Mouse (Mus musculus) common myeloid progenitor, adult 5-6 weeks (primary cell): Measurements from ENCODE around the gene Cldn11. TPM values are rescaled to one million over a fixed set of nuclear protein-coding genes. Genes with fewer than 3 reads are reported as not detected.
"Not testable (repeated sequence)": the region's sequence is repeated elsewhere in the genome, so short reads cannot be mapped to it uniquely, and the experiment has no call there.

ENCODE experiments used
- ATAC-seq: replicated peaks from 2 replicates; pipeline ENCODE4 v1.8.0; 2016; ENCODE audit warnings: low read depth, mild to moderate bottlenecking, moderate TSS enrichment, inconsistent platforms; ENCODE audit not compliant: poor library complexity, severe bottlenecking
- total RNA-seq: library from RNA; stranded (forward); fragments of 200-1000, 187-1606 nt; gene quantifications from 2 replicates; pipeline ENCODE4 v1.2.3, GENCODE M21; 2017

Gene Cldn11
- not detected in 2 replicates for total RNA-seq

DNA sequence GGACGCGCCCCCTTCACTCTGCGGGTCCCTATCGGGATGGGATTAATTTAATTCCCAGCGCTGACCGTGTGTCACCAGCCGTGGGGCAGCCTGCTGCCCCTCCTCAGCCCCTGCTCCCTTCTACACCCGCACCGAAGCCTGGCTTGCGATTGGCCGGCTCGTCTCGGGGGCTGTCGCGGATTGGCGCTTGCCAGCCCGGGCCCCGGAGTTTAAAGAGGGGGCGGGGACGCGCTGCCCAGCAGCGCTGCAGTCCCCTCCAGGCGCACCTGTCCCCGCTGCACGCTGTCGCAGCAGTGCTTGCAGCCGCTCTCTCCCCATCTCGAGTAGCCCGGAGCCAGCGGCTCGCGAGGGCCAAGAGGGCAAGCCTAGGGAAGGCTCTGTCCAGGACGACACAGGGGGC lies at the start of gene Cldn11:
Gene Cldn11 (plus strand): TSS at position 215 of the 400 bp plus-strand sequence.
- peak; percentile 38 for ATAC-seq

DNA sequence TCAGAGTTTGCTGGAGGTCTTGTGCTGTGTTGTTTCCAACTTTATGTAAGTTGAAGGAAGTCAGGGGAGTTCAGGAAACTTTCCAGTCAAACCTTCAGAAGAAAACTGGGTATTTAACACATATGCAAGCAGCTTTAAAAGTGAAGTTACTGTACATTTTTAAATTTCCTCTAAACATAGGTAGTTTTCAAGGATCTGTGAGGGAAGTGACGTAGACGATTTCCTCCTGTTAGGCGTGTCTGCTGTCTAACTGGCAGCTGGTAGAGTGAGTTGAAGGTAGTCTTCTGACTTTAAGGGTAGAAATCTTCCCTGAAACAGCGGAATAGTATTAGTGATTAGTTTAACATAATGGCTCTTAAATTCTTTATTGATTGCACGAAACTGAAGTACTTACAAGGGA lies 49.7 kb upstream of the Cldn11 start:
- ATAC-seq = no peak

DNA sequence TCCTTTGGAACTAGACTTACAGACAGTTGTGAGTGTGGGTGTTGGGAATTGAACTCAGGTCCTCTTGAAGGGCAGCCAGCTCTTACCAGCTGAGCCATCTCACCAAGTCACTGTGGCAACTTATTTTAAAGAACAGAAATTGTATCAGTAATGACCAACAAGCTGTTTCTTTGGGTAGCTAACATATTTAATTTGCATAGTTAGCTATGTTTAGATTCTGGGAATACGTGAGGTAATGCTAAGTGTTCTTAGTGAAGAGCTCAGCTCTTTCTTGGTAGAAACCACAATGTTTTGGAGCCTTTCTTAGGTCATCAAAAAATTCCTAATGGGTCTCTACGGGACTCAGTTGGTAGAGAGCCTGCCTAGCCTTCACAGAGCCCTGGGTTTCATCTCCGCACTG lies 48.9 kb upstream of the Cldn11 start:
- no peak for ATAC-seq

DNA sequence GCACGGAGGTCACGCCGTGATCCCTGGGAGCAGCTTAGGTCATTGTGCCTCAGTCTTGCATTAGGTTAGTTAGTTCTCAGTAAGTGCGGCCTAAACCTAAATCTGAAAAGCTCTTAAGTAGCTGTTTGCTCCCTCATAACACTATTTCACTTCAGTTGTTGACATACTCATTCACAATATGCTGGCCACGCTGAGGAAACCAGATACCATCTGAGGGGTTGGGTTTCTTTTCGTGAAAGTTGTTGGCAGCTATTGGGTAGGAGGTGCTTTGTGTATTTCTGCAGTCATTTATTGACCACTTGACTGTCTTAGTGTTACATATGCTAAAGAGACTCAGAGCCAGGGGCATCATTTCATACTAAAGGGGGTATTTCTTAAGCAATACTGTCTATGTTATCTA lies 44.8 kb upstream of the Cldn11 start:
- ATAC-seq = no peak

DNA sequence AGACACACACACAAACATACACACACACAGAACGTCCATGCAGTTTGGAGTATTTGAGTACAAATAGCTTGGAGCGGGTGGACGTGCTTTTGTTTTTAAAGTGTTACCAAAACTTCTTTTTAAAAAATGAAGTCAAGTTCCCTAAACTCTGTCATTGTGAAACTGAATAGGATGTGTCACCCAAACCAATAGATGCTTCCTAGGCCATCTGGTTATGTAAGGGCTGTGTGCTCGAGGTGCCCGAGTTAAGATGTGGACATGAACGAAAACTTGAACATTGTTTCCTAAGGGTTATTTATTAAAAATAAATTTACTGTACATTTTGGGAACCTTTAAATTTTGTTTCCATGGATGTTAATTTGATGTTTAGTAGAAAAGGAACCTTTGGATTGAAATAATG lies 43.1 kb upstream of the Cldn11 start:
- ATAC-seq = peak; percentile 65

DNA sequence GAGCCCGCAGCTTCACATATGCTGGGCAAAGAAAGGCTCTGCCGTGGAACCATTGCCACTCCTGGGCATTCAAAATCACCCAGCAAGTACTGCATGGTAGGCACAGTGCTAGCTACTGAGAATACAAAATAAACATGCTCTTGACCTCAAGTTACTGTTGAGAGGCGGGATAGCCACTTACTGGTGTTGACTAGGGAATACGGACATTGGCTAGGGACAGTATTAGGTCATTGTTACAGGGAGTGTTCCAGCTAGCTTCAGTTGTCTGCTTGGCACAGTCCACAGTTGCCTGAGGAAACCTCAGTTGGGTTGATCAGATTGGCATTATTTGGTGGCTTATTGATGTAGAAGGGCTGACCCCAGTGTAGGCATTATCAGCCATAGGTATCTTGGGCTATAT lies 42.0 kb upstream of the Cldn11 start:
- no peak for ATAC-seq

DNA sequence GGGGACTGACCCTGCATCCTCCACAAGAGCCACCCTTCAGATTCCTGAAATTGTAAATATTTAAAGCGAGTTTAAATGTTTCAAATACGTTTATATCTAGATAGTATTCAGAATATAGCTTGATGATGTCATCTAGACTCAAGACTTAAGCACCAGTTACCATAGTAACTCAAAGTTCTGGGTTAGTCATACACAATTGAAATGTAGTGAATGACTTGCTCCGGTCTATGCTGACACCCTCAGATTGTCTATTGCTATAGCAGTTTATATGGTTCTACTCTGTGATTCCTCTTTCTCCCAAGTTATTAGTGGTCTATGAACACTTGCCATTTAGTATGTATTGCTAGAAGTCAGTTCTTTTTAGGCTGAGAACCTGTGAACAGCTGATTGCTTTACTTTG lies 40.6 kb upstream of the Cldn11 start:
- ATAC-seq = peak; percentile 62

DNA sequence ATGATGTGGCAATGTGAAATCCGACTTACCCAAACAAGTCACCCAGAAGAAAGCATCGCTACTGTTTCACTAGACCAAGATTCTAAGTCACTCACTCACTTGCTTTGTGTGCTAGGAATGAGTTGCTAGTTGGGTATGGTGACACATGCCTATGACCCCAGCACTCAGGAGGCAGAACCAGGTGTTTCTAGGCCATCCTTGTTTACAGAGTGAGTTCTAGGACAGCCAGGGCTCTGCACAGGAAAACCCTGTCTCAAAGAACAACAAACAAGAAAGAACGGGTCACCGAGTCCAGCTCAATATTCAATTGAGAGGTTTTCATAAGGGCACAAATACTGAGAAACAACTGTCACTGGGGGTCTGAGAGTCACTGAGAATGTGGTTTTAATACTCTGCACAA lies 26.6 kb upstream of the Cldn11 start:
- ATAC-seq = no peak

DNA sequence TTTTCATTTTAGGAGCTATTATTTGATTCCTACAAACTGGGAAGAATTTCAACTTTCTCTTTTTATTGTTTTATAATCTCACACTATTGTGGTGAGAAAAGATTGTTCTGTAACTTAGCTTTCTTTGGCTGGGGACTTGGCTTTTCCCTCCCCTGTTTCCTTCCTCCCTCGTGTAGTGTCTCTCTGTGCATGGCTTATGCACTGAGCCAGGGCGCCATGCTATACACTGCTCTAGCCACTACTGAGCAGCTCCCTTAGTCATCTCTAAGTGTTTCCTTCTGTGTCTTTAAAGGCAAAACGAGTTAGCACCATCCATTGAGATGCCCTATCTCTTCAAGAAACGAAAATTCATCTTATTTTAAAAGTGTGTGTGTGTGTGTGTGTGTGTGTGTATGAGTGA lies 23.4 kb upstream of the Cldn11 start:
- no peak for ATAC-seq

DNA sequence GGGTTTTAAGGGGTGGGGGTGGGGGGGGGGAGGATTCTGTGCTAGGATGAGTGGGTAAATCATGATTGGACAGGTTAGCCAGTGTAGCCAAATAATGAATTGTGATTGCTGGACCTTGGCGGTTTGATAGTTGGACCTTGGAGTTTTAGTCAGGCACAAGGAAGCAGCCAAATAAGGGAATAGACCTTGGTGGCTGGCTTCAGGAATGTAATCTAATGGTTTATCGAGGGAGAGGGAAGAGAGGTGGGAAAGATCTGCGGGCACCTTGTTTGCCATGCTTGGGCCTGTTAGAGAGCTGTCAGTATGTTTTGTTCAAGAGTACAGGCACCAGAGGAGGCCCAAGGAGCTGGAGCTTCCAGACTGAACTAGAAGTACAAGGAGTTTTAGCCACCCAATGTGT lies 22.9 kb upstream of the Cldn11 start:
- no peak for ATAC-seq

DNA sequence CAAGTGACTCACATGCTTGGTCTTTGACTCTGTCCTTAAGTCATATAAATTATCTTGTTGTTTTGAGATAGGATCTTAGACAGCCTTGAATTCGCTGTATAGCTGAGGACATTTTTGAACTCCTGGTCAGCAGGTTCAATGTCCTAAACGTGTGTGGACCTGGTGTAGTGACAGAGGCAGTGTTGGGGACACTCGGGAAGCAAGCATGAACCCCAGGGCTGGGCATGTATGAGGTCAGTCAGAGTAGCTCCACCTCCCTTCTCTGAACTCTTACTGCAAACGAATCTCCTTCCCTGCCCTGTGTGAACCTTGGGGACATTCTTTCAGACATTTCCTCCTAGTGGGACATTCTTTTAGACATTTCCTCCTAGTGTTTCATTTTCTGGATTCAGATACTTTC lies 20.0 kb upstream of the Cldn11 start:
- no peak for ATAC-seq

DNA sequence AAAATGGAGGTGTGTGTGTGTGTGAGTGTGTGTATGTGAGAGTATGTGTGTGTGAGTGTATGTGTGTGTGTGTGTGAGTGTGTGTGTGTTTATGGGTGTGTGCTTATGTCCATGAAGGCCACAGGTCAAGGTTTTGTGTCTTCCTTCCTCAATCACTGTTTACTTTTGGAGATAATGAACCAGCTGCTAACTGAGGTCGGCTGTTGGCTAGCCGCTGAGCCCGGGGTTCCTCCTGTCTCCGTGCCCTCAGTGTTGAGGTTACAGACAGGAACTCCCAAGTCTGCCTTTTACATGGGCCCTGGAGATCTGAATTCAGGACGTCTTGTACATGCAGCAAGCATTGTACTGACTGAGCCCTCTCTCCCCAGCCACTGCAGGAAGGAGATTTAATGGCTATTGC lies 16.1 kb upstream of the Cldn11 start:
- peak; percentile 59 for ATAC-seq

DNA sequence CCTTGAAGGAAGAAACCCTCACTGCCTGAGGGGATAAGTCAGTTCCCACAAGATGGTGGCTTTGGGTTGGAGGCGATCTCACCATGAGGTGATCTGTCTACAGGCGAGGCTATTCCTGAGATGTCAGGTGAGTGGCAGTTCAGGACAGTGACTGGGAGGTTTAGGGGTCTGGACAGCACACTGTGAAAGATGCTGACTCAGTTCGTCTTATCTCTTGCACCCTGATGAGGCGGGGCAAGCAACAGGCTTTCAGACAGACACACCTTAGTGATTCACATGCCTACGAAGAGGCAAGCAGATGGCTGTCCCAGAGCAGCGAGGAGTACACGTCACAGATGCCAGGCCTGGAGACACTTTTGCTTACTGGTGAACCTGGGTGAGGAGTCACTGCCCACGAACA lies 15.5 kb upstream of the Cldn11 start:
- ATAC-seq = peak; percentile 24

DNA sequence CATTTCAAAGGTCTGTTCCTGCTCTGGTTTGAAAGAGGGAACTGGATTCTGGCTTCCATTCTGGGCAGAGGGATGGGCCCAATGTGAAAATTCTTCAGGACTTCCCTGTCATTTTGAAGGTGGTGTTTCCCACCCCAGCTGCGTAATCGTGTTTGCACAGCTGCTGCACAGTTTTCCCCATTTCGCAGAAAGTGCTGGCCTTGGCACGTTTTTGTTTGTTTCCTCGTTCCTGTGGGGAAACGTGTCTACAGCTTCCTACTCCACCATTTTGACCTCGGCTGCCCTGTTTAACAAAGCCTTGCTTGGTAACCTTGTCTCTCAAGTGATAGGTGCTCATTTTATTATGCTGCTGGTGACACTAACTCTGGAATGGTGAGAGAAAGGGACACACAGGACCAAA lies 15.0 kb upstream of the Cldn11 start:
- ATAC-seq = no peak

DNA sequence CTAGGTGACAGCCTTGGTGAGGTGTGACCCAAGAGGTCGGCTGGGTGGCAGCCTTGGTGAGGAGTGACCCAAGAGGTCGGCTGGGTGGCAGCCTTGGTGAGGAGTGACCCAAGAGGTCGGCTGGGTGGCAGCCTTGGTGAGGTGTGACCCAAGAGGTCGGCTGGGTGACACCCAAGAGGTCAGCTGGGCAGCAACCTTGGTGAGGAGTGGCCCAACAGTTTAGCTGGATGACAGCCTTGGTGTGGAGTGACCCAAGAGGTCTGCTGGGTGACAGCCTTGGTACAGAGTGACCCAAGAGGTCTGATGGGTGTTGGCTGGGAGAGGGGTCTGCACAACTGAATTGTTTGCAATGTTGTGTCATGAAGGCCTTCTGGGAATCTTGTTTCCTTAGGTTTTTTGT lies 13.1 kb upstream of the Cldn11 start:
- not testable (repeated sequence) for ATAC-seq

DNA sequence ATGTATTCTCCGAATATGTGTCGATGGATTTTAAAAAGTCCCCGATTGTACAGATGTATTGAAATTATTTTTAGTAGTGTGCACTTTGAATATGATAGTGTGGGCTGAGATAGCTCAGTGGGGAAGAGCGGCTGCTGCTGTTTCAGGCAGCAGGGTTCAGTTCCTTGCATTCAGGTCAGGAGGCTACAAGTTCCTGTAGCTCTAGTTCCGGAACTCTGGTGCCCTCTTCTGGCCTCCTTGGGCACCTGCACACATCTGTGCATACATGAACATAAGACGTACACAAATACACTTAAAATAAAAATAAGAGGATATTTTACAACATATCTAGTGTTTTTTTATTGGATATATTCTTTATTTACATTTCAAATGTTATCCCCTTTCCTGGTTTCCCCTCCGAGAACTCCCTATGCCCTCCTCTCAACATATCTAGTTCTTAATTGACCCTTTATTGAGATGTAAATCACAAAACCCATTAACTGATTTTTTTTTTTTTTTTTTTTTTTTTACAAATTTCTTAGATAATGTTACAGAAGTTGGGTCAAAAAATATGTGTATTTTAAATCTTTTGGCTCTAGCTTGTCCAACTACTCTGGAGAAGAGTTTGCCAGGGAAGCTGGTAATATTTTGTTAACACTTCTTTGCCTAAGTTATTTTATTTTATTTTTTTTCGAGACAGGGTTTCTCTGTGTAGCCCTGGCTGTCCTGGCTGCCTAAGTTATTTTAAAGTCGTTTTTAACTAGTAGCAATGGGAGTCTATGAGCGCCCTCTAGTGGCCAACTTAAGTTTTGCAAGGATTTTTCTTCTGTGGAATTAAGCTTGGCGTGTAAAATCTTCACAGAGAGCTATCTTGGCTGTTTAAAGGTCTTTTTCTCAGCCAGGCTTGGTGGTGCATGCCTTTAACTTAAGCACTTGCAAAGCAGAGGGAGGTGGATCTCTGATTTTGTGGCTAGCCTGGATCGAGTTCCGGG lies 11.0 kb upstream of the Cldn11 start:
- peak; percentile 61 for ATAC-seq

DNA sequence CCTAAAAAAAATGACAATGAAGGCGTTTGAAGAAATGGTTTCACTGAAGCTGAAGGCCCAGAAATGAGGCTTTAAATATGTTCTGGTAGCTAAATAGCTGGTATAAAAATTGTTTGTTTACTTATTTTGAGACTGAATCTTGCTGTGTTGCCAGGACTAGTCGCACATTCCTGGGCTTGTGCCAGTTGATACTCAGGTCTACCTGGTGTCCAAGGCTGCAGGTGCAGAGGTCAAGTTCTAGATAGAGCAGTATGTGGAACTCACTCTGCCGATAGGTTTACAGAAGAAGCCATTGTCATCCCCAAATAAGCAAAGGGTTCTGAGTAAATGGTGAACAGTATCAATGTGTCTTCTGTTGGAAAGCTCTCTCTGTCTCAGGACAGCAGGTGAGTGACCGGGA lies 8.1 kb upstream of the Cldn11 start:
- ATAC-seq = no peak

DNA sequence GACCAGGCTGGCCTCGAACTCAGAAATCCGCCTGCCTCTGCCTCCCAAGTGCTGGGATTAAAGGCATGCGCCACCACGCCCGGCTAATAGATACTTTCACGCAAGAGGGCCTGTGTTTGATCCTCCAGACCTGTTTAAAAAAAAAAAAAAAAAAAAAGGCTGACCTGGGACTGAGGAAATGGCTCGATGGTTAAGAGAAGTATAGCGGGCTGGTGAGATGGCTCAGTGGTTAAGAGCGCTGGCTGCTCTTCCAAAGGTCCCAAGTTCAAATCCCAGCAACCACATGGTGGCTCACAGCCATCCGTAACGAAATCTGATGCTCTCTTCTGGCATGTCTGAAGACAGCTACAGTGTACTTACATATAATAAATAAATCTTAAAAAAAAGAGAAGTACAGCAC lies 4.5 kb upstream of the Cldn11 start:
- ATAC-seq = not testable (repeated sequence)

DNA sequence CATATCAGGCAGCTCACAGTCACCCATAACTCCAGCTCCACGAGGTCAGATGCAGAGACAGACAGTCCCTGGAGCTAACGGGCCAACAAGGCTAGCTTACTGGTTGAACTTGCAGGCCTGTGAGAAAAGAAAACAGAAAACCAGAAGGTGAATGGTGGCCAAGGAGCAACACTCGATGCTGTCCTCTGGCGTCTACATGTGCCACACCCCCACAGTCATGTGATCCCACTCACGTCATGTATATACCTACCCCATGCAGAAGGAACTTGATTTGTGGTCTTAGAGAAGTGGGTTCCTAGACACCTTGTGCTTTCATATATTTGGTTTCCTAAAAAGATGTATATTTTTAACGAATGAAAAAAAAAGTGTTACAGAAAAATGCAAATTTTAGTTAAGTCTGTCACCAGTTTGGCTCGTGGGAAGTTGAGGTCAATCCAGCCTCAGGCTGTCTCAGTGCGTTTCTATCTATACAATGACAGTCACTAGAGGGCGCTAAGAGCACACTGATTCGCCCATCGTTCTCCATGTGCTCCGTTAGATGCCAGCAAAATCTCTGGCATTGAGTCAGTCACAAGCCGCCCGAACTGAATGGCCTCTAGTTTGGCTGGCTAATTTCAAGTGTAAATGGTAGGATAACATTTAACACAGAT lies 4.0 kb upstream of the Cldn11 start:
- peak; percentile 97 for ATAC-seq

DNA sequence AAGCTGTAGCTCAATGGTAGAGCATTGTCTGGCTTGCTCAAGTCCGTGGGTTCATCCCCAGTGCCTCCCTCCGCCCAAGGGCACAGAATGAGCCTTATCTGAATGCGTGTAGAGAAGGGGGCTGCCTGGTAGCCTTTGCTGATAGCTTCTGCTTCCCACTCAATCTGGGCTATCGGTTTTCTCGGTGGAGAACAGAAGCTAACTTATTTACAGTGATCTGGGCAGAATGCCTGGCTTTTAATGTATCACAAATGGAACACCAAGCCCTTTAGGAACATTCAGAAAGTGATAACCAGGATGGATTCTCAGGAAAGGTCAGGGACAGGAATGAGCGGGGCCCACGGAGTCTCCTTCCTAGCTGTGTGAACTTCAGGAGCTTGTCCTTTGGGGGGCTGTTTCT lies 1.1 kb upstream of the Cldn11 start:
- no peak for ATAC-seq

DNA sequence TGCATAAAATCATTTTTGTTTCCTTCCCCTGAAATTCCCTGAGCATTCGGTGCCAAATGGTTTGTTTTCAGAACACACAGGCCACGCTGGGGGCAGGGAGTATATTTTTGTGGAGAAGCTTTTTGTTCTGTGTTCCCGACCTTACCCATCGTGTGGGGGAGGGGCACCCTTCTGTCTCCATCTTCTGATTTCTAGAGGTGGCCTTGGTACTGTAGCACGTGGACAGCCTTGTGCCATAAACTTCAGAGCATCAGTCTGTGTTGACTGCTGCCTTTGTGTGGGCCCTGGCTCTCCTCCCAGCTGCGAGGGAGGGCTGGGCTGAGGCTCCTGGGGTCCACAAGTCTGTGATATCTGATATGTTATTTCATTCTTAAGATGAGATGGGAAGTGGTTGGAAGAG lies 2.4 kb downstream of the Cldn11 start:
- no peak for ATAC-seq

DNA sequence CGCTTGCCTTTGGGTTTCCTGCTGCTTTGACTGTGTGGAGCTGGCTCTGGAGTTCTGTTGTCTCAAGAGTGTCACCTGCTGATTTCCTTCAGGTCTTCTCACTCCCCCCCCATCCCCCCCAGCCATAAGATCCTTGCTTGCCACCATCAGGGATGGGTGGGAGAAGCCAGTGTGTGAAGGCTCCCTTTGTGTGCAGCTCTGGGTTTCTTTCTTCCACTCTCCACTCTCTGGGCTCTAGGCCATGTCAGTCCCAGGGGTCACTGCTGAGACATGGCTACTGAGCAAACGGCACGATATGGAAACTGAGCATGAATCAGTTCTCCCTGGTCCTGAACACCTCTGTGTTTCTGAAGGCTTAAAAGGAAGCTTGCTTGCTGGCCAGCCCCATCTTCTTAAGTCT lies 6.4 kb downstream of the Cldn11 start:
- no peak for ATAC-seq
